Mouse (Mus musculus): Measurements from ENCODE around the gene Gm20503.

The Gm20503 gene

GRCm38 (mm10) chr4:59007016-59007415 is 4.0 kb downstream of the Gm20503 start:
- DNase-seq (ENCODE audit: low read depth, low spot score): no peak

DNA sequence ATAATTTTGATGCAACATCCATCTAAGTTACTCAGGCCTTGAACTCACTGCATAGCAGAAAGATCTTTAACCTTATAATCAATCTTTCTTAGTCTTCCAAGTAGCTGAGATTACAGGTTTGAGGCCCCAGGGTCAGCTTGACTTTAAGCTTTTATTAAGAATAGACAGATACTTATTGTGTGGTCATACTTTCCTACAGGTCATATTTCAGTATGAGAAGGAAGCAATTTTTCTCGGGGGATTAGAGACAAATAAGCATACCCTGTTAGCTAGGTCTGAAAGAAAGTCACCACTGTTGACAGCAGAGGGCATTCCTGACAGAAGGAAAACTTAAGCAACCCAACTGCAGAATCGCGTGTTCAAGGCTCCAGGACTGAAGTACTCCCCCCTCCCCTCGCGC is 5.0 kb downstream of the Gm20503 start:
- DNase-seq (ENCODE audit: low read depth, low spot score): no peak

DNA sequence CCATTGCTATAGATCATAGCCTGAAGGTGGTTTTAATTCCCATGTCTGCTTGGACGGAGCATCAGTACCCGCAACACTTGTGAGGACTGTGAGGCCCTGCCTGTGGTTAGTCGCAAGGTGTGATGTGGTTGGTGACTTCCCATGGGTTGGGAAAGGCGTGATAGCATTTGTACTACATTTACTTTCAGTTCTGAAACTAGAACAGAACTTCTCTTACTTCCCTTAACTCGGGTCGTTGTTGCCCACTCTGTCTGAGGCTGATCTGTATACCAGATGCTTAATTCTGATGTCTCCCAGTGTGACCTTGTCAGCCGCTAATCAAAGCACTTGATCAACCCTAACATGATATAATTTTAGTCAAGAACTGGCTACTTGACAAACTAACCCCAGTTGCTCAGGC is 6.2 kb downstream of the Gm20503 start:
- DNase-seq (ENCODE audit: low read depth, low spot score): no peak

- DNase-seq (ENCODE audit: low read depth, low spot score): no peak
Measured at GRCm38 (mm10) chr4:59009696-59010095, 6.7 kb downstream of the Gm20503 start.

DNA sequence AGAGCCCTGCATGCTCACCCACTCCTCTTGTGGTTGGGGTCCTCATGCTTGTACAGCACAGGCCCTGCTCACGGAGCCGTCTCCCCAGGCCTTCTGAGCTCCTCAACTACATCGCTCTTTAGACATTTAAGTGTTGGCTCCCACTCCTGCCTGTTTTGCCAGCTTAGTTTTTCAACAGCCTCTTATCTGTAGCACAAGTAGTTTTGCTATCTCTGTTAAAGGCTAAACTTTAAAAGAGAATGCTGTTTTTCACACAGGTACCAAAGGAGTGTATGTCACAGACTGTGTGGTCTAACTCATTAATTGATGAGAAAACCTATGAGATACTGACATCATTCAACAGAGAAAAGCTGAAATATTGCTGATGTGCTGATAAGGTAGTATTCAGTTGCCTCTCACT is 8.4 kb downstream of the Gm20503 start:
- DNase-seq (ENCODE audit: low read depth, low spot score): no peak

GRCm38 (mm10) chr4:59015181-59015580 is 12.2 kb downstream of the Gm20503 start:
- no peak for DNase-seq (ENCODE audit: low read depth, low spot score)

DNA sequence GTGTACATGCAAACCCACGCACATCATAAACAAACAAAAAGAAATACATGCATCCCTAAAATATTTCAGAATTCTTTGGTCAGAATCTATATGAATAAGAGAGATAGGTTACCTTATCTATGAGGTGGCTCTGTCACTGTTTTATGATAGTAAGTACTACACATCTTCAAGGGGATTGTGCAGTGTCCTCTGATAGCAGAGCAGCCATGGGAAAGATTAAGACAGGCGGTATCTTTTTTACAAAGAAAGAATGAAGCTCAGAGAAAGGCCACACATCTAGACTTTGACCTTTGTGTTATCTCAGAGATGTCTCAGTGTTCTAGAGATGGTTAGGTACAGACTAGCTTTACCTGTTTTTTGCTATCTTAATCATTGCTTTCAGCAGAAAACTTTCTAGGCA is 13.9 kb downstream of the Gm20503 start:
- DNase-seq (ENCODE audit: low read depth, low spot score): no peak

GRCm38 (mm10) chr4:59034325-59034917 is 31.4 kb downstream of the Gm20503 start:
- no peak for DNase-seq (ENCODE audit: low read depth, low spot score)

DNA sequence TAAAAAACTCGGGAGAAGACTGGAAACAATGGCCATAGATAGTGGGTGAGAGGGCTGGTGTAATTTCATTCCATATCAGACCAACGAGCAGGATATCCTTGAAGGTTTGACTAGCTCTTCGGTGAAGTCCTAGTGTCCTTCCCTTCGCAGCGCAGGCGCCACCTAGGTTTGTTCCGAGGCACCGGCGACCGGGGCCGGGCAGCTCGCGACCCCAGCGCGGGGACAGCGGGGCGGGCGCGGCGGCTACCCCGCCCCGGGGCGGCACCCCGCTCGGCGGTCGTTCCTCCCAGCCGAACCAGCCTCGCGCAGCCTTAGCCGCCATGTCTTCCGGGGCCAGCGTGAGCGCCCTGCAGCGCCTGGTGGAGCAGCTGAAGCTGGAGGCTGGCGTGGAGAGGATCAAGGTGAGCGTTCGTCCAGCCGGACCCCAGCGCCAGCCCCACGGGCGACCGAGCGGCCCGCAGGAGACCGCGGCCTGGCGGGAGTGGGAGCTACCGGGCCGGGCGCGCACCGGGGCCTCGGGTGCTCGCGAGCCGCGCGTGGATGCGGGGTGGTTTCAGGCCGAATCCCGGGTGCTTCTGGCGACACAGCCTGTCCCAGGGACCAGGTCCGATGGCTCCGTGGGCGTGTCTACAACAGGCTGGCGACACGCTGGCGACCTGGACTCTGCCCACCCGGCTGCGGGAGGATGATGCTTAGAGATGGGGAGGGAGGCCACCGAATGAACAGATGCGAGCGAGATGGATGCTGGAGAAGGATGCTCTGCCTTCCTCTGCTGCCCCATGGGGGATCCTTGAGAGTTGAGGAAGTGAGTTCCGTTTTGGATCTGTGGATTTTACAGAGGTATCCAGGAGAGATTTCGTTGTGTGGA is 32.1 kb downstream of the Gm20503 start, which contains the start of gene Gng10:
Gene Gng10 (plus strand): TSS at position 171 of the 868 bp plus-strand sequence.
- DNase-seq (ENCODE audit: low read depth, low spot score): peak; percentile 41

GRCm38 (mm10) chr4:59035786-59036350 is 32.9 kb downstream of the Gm20503 start:
- DNase-seq (ENCODE audit: low read depth, low spot score): no peak

DNA sequence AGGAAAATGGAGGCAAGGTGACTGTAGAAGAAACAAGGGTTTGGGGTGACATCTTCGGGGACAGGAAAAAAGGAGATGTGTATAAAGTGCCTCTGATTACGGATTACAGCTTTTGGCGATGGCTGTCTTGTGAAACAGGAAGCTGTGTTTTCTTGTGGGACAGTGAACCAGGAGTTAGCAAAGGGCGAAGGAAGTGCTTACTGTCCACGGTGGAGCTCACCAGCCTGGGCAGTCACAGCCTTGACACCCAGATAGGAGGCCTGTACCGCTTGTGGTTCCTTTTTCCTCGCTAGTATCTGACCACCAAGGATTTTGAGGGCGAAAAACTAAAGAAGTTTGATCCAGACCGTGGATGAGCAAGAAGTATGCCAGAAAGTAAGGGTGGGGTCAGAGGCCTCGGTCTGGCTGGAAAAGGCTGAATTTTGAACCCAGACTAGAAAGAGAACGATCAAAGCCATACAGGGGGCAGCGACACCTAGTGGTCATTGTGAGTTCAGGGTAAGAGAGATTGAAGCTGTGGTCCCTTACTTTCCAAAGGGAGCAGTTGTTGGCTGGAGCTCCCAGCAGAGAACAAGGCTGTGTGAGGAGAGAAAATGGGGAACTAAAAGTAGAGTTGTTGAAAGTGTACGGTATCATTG is 33.6 kb downstream of the Gm20503 start:
- peak; percentile 85 for DNase-seq (ENCODE audit: low read depth, low spot score)

DNA sequence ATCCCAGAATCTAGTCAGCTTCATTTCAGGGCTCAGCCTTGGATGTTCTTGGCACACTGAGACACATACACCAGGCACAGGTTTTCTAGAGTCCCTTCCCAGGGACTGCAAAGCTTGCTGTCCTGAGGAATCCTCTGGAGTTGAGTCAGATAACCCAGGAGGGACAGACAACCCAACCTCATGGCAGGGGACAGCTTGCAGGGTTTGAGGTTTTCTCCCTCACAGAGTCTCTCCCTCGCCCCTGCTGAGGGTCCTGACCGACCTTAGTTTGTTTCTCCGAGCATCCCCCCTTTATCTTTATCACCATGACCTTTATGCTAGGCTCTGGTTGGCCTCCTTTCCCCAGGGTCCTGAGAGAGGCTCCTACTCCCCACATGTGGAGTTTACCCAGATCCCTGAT is 34.5 kb downstream of the Gm20503 start:
- DNase-seq (ENCODE audit: low read depth, low spot score): no peak

- DNase-seq (ENCODE audit: low read depth, low spot score): no peak
Measured at GRCm38 (mm10) chr4:59040397-59041287, 37.6 kb downstream of the Gm20503 start.

DNA sequence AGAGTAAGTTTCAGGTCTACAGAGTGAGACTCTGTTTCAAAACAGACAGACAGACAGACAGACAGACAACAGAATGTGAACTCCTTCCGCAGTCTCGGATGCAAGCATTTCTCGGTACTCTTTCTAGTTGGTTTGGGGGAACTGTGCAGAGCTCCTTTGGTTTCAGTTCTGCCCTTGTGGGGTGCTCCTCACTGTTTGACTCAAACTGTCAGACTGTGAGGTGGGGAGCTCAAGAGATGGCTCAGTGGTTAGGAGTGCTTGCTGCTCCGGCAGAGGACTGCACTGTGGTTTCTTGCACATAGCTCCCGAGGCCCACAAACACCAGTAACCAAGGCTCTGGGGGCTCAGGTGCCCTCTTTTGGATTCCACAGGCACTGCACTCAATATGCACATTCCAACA is 40.1 kb downstream of the Gm20503 start:
- no peak for DNase-seq (ENCODE audit: low read depth, low spot score)

- DNase-seq (ENCODE audit: low read depth, low spot score): no peak
Measured at GRCm38 (mm10) chr4:59043891-59044290, 40.9 kb downstream of the Gm20503 start.

DNA sequence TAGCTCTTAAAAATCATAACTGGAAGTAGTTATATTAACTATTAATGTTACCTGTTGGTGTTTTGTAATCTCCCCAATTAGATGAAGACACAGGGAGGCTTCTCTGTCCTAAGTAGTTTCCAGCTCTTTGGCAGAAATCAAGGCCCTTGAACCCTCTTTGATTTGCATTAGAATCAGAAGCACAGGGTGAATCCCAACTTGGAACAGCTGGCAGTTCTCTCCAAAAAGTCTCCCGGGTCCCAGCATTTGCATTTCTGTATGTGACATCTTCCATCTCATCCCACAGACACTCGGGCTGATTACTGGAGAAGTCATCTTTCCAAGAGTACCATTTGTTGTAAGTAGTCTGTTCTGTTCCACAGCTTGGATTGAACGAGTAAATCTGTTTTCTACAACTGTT is 44.2 kb downstream of the Gm20503 start:
- DNase-seq (ENCODE audit: low read depth, low spot score): peak; percentile 61

- DNase-seq (ENCODE audit: low read depth, low spot score): no peak
Measured at GRCm38 (mm10) chr4:59051081-59051480, 48.1 kb downstream of the Gm20503 start.

DNA sequence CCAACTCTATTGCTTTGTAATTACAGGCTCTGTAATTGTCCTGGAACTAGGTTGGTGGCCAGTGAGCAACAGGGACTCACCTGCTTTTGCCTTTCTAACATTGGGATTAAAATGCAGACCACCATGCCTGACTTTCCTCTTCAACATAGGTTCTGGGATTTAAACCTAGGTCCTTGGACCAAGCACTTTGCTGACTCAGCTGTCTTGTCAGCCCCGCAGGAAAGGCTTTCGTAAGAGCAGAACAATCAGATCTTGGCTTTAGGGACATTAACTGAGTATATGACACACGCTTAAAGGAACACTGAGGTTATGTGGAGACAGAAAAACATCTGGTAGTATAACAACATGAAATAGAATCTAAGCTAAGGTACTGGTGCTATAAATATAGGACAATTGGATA is 54.9 kb downstream of the Gm20503 start:
- DNase-seq (ENCODE audit: low read depth, low spot score): no peak

DNA sequence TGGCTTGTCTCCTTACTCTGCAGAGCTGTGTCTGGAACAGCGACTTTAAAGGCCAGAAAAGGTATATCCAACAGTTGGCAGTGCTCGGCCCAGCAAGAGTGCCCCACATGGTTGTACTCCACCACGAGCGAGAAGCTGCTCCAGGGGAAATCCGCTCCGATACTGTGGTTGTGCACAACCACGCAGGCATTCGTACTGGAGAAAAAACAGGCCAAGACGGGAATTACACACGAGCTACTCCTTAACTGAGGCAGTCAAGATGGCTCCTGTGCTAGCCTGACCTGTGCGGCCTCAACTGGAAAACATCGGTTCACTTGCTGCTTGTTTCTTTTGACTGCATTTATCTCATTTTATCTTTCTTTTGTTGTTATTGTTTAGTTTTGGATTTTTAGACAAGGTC is 59.5 kb downstream of the Gm20503 start:
- DNase-seq (ENCODE audit: low read depth, low spot score): peak; percentile 70

DNA sequence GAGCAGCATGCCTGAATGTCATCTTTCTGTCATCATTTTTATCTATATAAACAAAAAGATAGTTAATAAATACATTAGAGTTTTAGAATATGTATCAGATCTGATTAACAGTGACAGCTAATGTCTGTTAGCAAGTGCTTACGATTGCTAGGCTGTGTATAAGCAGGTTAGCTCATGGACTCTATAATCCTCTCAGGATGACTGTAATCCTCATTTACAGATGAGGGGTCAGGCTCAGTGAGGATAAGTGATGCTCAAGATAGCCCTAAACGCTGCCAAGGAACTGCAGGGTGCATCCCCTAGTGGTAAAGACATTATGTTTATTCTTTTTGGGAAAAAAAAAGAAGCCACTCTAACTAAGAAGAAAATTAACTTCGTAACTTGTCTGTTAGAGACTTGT is 66.3 kb downstream of the Gm20503 start:
- DNase-seq (ENCODE audit: low read depth, low spot score): no peak

- DNase-seq (ENCODE audit: low read depth, low spot score): no peak
Measured at GRCm38 (mm10) chr4:59083430-59083829, 80.4 kb downstream of the Gm20503 start.
